Mouse (Mus musculus): ENCODE measurements around the gene Adrb1.

The Adrb1 gene

DNA sequence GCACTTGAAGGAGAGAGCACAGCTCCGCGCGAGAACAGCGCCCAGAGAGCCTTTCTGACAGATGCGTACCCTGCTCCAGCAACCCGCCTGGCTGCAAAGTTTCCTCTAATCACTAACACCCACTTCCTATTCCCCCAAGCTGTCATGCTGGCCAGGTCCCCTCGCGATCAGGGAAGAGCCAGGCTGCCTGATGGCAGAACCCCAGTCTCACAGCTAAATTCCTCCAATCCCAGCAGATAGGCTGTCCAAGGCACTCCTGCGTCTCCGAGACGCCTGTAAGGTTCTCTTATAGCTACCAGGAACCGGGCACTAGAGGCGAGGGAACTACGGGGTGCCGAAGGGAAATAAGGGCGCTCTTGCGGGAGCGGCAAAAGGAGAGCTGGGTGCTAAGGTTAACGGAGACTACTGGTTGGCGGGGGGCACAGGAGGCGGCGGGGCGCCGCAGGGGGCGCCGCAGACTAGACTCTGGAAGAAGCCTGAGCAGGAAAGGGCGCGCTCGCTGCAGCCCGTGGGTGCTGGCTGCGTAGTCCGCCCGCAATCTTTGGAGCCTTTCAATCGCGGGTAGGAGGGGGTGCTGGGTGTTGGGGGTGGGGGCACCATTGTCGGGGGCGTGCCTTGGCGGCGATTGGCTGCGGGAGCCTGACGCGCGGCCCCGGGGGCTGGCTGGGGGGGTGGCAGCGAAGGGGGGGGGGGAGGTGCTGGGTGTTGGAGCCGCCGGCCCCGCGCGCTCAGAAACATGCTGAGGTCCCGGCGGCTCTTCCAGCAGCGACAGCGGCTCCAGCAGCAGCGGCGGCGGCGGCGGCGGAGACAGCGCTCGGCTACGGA lies at the start of gene Adrb1:
TSS of gene Adrb1 (plus strand) at position 813 of the 825 bp plus-strand sequence.
- DNase-seq (ENCODE audit: extremely low spot score, low spot score) = peak; percentile 72

DNA sequence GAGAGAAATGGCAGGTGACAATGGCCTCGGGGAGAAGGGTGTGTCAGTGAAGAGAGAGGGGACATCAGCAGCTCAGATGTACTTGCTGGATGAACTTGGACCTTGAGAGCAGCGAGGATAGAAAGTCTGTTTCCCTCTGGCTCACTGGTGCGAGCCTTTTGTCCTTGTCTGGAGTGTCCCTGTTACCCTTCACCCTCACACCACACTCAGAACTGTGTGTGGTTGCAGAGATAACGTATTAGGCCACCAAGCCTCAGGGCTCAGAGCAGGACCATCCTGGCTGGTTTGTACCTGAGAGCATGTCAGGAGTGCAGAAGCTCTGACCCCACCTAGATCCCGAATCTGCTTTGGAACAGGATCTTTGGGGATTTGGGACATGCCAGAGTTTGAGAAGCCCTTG lies 46.3 kb upstream of the Adrb1 start:
- DNase-seq (ENCODE audit: extremely low spot score, low spot score) = no peak

DNA sequence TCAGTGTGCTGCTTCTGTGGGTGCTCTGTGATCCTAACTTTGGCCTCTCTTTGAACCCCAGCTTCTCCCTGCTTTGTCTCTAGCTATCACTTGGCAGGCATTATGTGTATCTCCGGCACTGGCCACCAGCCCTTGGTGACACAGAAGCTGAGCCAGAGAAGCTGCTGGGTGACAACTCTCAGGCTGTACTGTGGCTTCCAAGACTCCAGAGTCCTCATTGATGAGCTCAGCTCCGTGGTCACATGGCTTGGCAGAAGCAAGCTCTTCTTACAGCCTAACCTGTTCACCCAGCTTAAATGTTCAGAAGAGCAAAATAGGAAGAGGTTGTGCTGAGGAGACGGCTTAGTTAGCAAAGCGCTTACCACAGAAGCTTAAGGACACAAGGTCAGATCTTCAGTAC lies 45.5 kb upstream of the Adrb1 start:
- DNase-seq (ENCODE audit: extremely low spot score, low spot score) = no peak

DNA sequence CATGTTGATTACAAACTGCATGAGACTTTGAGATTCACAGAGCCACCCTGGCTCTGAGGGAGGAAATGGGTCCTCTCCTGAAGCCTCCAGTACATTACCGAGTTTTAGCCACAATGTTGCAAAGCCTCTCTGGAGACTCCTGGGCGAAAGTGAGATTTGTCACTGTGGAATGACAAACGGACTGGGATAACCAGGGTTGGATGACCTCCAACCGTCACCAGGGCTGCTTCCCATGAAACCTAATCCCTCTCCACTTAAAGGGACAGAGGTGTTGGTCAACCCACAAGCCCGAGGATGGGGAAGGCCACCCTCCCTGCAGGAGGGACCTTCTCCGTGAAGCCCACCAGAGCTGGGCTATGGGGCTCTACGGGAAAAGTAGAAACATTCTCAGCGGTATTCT lies 44.4 kb upstream of the Adrb1 start:
- no peak for DNase-seq (ENCODE audit: extremely low spot score, low spot score)

DNA sequence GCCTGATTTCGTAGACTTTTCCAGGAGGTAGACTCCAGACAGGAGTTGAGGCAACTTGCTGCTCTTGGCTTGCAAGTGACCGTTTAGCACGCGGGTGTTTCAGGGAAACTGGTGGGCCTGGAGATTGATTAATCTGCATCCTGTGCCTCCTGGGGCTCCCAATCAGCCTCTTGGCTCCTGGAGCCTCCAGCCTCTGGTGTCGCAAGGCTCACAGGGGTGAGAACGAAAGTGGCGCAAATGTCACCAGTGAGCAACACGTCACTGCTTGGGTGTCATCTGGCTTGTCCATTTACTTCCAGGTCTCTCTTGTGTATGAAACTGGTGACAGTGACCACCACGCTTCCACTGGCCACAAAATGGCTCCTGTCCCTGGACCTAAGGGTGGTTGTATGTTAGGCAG lies 43.5 kb upstream of the Adrb1 start:
- no peak for DNase-seq (ENCODE audit: extremely low spot score, low spot score)

DNA sequence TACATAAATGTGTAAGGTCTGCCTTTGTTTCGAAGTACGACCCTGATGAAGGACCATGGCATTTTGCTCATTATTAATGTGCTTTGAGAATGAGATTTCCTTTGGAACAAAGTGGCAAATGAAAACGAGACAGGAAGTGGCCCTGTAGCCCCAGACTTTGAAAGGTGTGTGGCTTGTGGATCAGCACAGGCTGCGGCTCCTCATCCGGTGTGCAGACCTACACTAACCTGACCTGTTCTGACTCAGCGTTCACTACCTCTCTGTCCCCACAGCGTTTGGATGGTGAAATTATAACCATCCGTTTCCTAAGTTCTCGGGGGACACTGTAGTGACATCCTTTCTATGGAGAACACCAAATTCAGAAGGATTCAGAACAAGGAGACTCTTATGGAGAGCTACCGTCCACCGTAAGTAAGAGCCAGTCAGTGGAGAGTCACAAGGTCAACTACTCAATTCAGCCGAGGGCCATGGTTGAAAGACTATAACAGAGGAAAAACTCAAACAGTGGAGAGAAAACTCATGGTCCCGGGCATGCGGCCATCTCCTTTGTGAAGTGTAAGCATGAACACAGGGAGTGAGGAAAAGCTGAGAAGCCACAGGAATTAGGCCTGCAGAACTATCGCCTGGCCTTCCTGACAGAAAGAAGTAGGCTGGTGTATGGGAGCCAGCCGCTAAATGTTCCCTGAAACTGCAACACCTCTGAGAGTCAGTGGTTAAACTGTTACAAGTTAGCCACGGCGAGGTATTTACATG lies 42.6 kb upstream of the Adrb1 start:
- no peak for DNase-seq (ENCODE audit: extremely low spot score, low spot score)

DNA sequence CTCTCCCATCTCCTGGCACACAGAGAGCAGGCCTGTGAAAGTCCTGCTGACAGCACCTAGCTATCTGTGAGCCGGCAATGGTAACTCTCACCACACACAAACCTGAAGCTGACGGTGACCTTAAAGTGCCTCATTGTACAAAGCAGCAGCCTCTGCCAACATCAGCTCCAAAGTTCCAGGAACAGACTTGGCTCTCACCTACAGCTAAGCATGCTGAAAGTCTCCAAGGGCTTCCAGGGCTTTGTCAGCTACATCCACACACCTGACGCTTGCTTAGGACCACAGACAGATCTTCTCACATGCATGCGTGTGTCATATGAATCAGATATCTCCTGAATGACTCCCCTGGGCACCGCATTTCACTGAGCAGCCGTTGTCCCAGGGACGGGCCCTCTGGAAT lies 42.0 kb upstream of the Adrb1 start:
- DNase-seq (ENCODE audit: extremely low spot score, low spot score) = no peak

DNA sequence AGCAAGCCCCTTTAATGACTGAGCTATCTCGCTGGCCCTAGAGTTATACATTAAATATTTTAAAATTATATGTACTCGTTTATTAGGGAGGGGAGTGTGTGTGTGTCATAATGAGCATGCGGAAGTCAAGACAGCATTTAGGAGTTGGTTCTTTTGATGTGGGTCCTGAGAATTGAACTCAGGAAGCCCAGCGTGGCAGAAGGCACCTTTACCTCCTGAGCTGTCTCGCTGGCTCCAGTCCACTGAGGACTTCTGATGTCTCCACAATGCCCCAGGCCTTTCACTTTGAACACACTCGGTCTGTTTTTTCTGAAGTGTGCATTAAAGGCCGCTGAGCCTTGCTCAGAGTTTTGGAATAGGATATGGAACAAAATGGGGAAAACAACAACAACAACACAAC lies 39.7 kb upstream of the Adrb1 start:
- no peak for DNase-seq (ENCODE audit: extremely low spot score, low spot score)

DNA sequence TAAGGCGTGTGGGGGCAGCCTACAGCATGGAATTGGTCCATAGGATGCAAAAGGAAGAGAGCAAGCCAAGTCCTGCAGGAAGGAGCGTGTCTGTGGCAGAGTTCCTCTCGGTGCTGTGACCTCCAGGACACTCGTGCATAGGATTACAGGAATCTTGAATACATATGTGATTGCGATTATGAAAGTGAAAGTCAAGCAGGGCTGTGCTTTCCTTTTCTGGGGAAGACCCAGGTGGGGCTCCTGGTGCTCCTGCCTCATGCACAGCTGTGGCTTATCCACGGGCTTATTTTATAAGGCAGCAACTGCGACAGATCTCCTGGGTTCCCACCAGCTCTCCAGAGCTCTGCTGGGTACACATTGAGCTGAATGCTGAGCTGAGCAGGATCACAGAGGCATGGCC lies 39.2 kb upstream of the Adrb1 start:
- no peak for DNase-seq (ENCODE audit: extremely low spot score, low spot score)

DNA sequence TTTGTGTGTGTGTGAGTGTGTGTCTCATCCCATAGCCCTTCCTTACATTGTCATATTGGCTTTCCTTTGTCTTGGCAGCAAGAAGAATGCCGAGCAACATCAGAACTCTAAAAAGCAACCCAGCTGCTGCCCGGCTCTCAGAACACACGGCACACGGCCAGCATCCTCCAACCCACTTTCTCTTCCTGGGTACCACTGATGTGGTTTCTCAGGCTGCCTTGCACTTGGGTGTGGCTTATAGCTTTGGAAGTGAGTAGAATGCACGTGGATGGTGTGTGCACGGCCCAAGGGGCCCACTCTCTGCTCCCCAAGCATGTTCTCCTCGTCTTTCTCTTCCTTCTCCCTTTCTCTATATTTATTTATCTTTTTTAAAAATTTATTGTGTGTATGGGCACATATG lies 36.5 kb upstream of the Adrb1 start:
- no peak for DNase-seq (ENCODE audit: extremely low spot score, low spot score)

DNA sequence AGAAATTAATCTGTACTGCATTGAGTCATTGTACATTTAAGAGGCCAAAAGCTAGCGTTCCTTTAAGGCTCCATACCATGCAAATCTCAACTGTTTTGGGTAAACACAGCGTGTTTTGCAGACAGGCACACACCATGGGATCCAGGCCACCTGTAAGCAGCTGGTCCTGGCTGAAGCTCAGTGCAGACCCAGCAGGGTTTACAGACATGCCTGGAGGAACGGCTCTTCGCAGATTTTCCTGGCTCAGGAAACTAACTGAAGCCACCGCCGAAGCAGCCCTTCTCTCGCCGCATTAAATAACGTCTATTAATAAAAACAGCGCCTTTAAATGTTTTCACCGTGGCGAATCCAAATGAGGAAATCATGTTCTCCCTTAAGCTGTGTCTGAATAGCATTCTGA lies 35.8 kb upstream of the Adrb1 start:
- no peak for DNase-seq (ENCODE audit: extremely low spot score, low spot score)

DNA sequence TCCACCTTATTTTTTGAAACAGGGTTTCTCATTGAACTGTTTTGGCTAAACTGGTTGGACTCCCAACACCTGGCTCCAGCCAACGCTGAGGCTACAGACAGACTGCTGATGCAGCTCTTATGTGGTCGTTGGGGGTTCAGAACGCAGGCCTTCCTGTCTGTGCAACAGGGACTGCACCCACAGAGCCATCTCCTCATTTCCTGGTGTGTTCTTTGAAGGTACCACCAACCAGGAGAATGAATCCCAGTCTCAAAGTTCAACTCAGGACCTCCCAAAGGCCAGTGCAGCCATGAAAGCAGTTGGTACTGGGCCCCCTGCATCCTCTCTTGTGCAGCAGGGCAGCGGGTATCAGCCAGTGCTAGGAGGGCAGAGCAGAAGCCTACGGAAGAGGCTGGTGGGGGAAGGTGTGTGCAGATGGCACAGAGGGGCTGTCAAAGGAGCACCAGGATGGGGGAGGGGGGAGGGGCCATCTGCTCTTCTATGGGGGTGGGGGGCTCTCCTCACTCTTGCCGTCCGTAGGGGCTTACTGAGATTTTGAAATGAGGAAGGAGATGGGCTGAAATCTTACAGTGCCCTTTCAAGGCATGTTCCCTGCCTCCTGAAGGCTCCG lies 34.9 kb upstream of the Adrb1 start:
- DNase-seq (ENCODE audit: extremely low spot score, low spot score) = no peak

DNA sequence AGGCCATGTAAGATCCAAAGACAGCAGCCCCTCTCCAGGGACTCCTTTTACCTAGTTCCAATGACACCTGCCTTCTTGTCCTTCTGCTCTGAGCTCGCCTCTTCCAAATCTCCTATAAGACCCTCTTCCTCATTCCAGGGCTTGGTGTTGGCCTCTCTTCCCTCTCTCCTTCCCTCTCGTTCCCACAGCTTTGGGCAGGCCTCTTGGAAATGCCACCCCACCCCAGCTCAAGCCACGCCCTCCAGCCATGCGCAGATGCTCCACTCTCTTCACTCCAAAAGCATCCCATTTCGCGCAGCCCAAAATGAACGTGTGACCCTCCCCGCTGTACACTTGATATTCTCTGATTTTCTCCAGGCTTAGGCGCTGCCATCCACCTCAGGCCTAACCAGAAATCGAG lies 34.3 kb upstream of the Adrb1 start:
- no peak for DNase-seq (ENCODE audit: extremely low spot score, low spot score)

DNA sequence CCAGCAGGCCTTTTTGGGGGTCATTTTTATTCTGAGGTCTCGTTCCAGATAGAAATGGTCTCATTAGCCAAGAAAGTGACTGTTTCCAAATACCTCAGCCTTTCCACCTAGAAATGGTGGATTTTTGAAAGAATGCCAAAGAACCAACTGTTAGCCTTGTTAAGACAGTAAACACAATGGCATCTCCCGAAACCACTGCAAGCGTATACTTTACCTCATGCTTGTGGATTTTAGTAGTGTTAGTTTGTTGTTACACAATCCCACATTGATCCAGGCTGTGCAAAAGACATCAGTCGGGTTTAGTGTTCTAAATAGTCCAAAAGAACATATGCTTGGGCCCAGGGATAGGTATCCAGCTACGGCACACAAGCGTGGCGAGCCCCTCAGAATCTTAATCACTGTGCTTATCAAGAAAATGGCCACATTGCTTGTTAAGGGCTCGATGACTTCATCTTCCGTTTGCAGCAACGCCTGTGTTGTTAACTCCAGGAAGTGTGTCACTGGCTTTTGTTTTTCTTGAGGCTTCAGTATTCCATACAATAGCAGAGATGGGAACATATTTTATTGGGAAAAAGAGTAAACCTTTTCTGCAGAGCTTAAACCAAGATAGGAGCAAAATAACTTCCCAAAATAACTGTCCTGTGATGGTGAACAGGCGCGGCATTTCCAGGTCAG lies 33.2 kb upstream of the Adrb1 start:
- no peak for DNase-seq (ENCODE audit: extremely low spot score, low spot score)

DNA sequence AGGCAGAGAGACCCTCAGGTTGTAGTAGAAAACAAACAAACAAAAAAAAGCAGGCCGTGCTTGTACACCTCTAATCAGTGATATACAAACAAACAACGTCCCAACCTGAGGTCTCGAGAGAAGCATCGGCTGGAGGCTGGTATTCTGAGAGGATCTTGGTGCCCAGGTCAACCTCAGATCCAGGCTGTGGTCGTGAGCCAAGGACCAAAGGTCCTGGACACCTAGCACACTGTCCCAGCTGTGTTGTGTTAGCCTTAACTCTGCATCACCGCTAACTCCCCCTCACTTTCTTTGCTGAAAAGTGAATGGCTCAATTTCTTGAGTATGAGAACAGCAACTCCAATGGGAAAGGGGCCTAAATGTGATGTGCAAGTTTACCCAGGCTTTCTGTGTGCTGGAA lies 32.5 kb upstream of the Adrb1 start:
- no peak for DNase-seq (ENCODE audit: extremely low spot score, low spot score)

DNA sequence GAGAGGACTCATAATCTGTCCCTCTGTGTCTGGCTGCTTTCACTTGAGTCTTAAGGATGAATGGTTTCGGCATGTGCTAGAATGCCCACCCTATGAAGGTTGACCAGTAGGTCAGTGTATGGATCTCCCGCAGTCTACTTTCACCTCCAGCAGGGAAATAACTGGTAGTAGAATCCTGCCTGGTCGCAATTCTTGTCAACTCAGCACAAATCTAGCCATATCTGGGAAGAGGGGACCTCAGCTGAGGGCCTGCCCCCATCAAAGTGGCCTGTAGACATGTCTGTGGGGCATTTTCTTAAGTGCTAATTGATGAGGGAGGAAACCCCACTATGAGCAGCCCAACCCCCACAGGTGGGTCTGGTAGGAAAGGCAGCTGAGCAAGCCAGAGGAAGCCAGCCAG lies 30.9 kb upstream of the Adrb1 start:
- no peak for DNase-seq (ENCODE audit: extremely low spot score, low spot score)

DNA sequence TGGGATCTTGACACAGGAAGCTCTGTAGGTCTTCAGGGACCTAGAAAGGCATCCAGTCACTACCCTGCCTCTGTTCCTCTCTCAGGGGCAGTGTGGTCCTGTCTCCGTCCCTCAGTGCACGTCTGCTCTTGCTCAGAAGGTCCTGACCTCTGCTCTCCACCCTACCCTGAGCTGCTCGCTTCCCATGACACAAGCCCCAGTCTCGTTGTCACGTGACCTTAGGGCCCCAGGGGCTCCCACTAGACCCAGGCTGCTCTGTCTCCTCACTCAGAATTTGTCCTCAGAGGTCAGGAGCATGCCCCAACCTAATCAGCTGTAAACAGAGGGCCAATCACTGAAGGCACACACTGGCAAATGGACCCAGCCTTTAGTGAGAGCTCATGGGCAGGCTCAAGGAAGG lies 29.5 kb upstream of the Adrb1 start:
- no peak for DNase-seq (ENCODE audit: extremely low spot score, low spot score)

DNA sequence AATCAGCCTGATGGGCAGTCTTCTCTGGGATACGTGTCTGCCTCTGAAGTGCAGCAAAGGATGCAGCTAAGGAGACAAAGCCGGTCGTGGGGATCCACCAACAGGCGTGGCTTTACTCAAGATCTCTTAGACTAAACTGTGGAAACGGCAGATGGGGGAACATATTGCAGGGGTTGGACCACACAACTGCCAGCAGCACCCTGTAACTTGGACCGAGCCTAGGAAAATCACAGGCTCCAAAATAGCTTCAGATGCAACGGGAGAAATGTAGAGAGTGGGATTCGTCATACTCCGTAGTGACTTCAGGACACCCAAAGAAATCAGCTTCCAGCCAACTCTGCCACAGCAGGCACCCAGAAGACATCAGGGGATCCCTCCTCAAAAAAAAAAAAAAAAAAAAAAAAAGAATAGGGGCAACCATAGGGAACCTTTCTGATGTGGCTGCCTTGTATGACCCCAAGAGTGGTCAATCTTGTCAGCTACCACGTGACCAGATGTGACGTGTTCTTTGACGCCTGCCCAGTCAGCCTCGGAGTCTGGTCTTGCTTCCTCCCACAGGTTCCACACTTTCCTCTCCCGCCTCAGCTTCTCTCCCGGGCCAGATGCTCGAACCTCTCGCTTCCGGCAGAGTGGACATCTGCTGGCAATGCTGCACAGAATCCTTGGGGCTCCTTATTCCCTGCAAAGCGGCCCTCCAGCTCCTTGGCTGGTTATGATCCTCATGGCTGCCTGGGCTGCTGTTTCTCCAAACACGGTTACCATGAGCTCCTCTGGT lies 24.4 kb upstream of the Adrb1 start:
- no peak for DNase-seq (ENCODE audit: extremely low spot score, low spot score)

DNA sequence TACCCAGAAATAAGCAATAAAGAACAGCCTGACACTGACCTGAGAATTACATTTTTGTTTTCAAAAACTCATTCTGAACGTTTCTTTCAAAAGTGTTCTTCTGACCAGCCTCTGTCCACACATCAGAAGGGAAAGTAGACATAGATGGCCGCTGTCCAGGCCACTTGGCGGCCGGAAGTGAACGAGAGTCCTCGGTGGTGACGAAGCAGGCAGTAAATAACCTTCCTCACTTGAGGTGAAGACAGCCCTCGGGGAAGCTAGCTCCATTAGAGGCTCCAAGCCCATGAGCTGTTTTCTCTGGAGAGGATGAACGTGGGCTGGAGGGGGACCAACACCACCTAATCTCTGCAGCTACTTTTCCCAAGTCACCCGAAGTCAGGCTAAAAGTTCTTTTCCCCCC lies 21.2 kb upstream of the Adrb1 start:
- no peak for DNase-seq (ENCODE audit: extremely low spot score, low spot score)

DNA sequence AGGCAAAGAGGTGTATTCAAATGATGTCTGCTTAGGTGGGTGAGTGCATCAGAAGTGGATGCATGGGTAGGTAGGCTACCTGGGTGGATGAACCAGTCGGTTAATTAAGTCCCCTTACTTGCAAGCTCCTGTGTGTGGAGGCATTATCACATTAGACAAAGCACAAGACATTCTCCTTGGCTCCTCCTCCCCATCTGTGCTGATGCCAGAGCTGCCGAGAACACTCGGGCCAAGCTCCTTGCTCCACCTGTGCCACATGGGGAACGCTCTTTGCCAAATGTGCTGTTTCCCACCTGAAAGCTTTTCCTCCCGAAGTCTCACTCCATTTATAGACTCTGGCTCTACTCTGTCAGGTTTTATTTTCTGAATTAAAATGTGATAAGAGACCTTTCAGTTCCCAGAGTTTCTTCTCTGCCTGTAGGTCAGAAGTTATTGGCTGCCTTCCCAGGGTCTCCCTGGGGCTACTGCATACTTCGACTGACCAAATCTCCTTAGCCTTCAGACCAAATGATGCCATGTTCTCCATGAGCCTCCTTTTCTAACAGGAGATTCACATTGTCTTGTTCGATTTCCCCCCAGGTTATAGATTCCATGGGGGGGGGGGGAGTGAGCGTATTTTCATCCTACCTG lies 20.5 kb upstream of the Adrb1 start:
- DNase-seq (ENCODE audit: extremely low spot score, low spot score) = no peak

DNA sequence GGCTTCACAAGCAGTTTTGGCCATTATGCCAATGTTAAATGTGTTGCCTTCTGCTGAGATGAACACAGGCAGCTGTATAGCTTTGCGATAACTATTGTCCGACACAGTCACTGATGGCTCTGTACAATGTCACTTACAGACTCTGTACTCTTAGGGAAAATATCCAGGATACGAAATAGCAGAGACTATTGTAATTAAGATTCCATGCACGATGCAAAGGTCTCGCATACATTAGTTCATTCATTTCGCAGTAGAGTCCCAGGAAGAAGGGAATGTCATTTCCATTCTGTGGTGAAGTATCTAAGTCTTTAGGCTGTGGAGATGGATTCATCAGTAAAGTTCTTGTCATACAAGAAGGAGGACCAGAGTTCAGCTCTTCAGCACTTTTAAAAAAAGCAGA lies 20.0 kb upstream of the Adrb1 start:
- DNase-seq (ENCODE audit: extremely low spot score, low spot score) = no peak

Measured in neural tube, embryonic 10.5 days (tissue).